Mouse (Mus musculus) stomach, embryonic 16.5 days (tissue): ENCODE results near the gene Cldn13. TPM values are rescaled to one million over a fixed set of nuclear protein-coding genes. Genes with fewer than 3 reads are reported as not detected.
A peak's percentile ranks its signal among the peaks of the same experiment; 100 is the strongest.
"Not testable (repeated sequence)": the region's sequence is repeated elsewhere in the genome, so short reads cannot be mapped to it uniquely, and the experiment has no call there.

ENCODE experiments used
- ATAC-seq: fragments of 200-750 bp; cut with Nextera tagmentation; 2 replicates; pipeline ENCODE4 v1.8.0; 2017; ENCODE audit warnings: moderate number of reproducible peaks, moderate TSS enrichment; ENCODE audit not compliant: insufficient read depth, low FRiP score
- H3K27ac ChIP-seq: fragments of 300-500 bp; sonication (generic); 2 replicates; pipeline ENCODE4 v1.5.1; 2014; ENCODE audit warnings: low read length
- H3K27me3 ChIP-seq: fragments of 300-500 bp; sonication (generic); 2 replicates; pipeline ENCODE4 v1.6.1; 2014; ENCODE audit warnings: low read length, control low read depth, mixed read lengths; ENCODE audit not compliant: control insufficient read depth, insufficient read depth
- H3K36me3 ChIP-seq: fragments of 300-500 bp; sonication (generic); 2 replicates; pipeline ENCODE4 v1.6.1; 2014; ENCODE audit warnings: low read length; ENCODE audit not compliant: control insufficient read depth, insufficient read depth
- H3K4me1 ChIP-seq: fragments of 300-500 bp; sonication (generic); 2 replicates; pipeline ENCODE4 v1.6.1; 2014; ENCODE audit warnings: low read length, control low read depth, mixed read lengths; ENCODE audit not compliant: control insufficient read depth, insufficient read depth
- H3K4me2 ChIP-seq: fragments of 300-500 bp; sonication (generic); 2 replicates; pipeline ENCODE4 v1.6.1; 2014; ENCODE audit warnings: low read depth, low read length, mixed read lengths
- H3K4me3 ChIP-seq: fragments of 300-500 bp; sonication (generic); replicated peaks from 2 replicates; pipeline ENCODE4 v1.5.1; 2014; ENCODE audit warnings: mild to moderate bottlenecking, low read length
- H3K9ac ChIP-seq: fragments of 300-500 bp; sonication (generic); 2 replicates; pipeline ENCODE4 v1.6.1; 2014; ENCODE audit warnings: low read length
- H3K9me3 ChIP-seq: fragments of 300-500 bp; sonication (generic); replicated peaks from 2 replicates; pipeline ENCODE4 v1.6.1; 2016; ENCODE audit warnings: low read length, control low read depth; ENCODE audit not compliant: control insufficient read depth
- WGBS: fragments of 180-500 bp; shearing (Covaris S2); extraction: QIAGEN DNeasy Blood & Tissue Kit; methylation state at CpG from one replicate; pipeline ENCODE4 v1.1.7; 2014; 5-methylcytosine and 5-hydroxymethylcytosine counted together
- polyA plus RNA-seq: library from polyadenylated mRNA; unstranded; fragments of >200 nt; fragmentation: Nextera tagmentation; extraction: Ambion mirVana; gene quantifications from 2 replicates; pipeline ENCODE4 v1.2.1, GENCODE M21; 2015

Gene Cldn13
- polyA plus RNA-seq, 1 experiment from 2014 or later: 13.5 TPM

- H3K9ac ChIP-seq: no peak overlapping the region
- no peak overlapping the region for H3K4me2 ChIP-seq
- no peaks in the 10 kb centered on the region for H3K27me3 ChIP-seq
- H3K36me3 ChIP-seq: no peaks in the 10 kb centered on the region
- no peak overlapping the region for H3K27ac ChIP-seq
- 78% methylated on average over 3 of the region's 3 CpGs for WGBS
- H3K9me3 ChIP-seq: no peaks in the 10 kb centered on the region
- ATAC-seq: no peak
- H3K4me1 ChIP-seq: no peaks in the 10 kb centered on the region
- no peak overlapping the region for H3K4me3 ChIP-seq
Measured at GRCm38 (mm10) chr5:134939069-134939468, 23.7 kb upstream of the Cldn13 start.

- Histone ChIP-seq H3K4me1 (peaks cover 6% of the 10 kb centered on the region; the same call in 1 of the 2 replicates), H3K4me3 (no peak overlapping the region), H3K27me3 (no peaks in the 10 kb centered on the region), H3K9ac (no peak overlapping the region), H3K27ac (peak overlapping the region; percentile 55), H3K4me2 (no peak overlapping the region), H3K36me3 (no peaks in the 10 kb centered on the region), H3K9me3 (no peaks in the 10 kb centered on the region)
- 69% methylated on average over 6 of the region's 6 CpGs for whole genome bisulfite sequencing
- no peak for ATAC-seq
Measured at GRCm38 (mm10) chr5:134936626-134937185, 21.4 kb upstream of the Cldn13 start.

GRCm38 (mm10) chr5:134936051-134936450 is 20.7 kb upstream of the Cldn13 start:
- H3K4me2 ChIP-seq: no peak overlapping the region
- H3K27ac ChIP-seq: peak overlapping the region; percentile 55; the same call in 1 of the 2 replicates
- 88% methylated on average over 6 of the region's 6 CpGs for WGBS

DNA sequence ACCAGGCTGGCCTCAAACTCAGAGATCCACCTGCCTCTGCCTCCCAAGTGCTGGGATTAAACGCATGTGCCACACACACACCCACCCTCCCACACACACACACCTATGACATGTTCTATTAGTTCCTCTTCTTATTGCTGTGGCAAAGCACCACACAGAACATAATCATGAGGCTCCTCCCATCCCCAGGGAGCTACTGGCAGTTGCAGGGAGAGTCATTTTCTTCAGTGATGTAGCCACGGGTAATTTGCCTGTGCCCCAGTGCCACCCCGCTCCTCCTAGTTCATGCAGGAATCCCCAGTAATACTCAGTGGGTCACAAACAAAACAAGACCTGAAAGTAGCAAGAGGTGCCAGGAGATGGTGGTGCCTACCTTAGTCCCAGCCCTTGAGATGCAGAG is 19.3 kb upstream of the Cldn13 start:
- Histone ChIP-seq H3K9ac (no peak overlapping the region), H3K4me1 (peaks cover 6% of the 10 kb centered on the region; the same call in 1 of the 2 replicates), H3K4me3 (no peak overlapping the region), H3K4me2 (no peak overlapping the region), H3K36me3 (no peaks in the 10 kb centered on the region), H3K27ac (no peak overlapping the region), H3K9me3 (no peaks in the 10 kb centered on the region), H3K27me3 (no peaks in the 10 kb centered on the region)
- WGBS: 89% methylated on average over 3 of the region's 3 CpGs
- ATAC-seq: no peak

More at GRCm38 (mm10) chr5:134936051-134936450, 20.7 kb upstream of the Cldn13 start:
- Histone ChIP-seq H3K4me3 (no peak overlapping the region), H3K36me3 (no peaks in the 10 kb centered on the region), H3K27me3 (no peaks in the 10 kb centered on the region), H3K9ac (no peak overlapping the region), H3K4me1 (peaks cover 6% of the 10 kb centered on the region; the same call in 1 of the 2 replicates), H3K9me3 (no peaks in the 10 kb centered on the region)
- no peak for ATAC-seq

DNA sequence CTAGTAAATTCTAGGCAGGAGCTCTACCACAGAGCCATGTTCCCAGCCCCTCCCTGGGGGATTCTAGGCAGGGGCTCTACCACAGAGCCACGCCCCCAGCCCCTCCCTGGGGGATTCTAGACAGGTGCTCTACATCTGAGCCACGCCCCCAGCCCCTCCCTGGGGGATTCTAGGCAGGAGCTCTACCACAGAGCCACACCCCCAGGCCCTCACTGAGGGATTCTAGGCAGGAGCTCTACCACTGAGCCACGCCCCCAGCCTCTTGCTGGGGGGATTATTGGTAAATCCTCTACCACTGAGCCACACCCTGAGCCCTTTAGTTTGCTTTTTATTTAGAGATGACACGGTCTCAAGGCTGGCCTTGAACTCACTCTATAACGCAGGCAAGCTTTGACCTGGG is 18.4 kb upstream of the Cldn13 start:
- not testable (repeated sequence) for H3K36me3 ChIP-seq, ATAC-seq, H3K27ac ChIP-seq, H3K9me3 ChIP-seq, H3K27me3 ChIP-seq, H3K9ac ChIP-seq, H3K4me1 ChIP-seq, H3K4me2 ChIP-seq, H3K4me3 ChIP-seq
- WGBS: 87% methylated on average over 5 of the region's 5 CpGs

- Histone ChIP-seq H3K9ac (no peak overlapping the region), H3K27ac (no peak overlapping the region), H3K4me3 (no peak overlapping the region; the same call in 1 of the 2 replicates), H3K36me3 (no peaks in the 10 kb centered on the region), H3K4me1 (peaks cover 6% of the 10 kb centered on the region; the same call in 1 of the 2 replicates), H3K4me2 (peak overlapping the region; percentile 99; the same call in 1 of the 2 replicates), H3K9me3 (no peaks in the 10 kb centered on the region), H3K27me3 (no peaks in the 10 kb centered on the region)
- WGBS: 86% methylated on average over 8 of the region's 8 CpGs
- ATAC-seq: no peak
Measured at GRCm38 (mm10) chr5:134933281-134933680, 18.0 kb upstream of the Cldn13 start.

DNA sequence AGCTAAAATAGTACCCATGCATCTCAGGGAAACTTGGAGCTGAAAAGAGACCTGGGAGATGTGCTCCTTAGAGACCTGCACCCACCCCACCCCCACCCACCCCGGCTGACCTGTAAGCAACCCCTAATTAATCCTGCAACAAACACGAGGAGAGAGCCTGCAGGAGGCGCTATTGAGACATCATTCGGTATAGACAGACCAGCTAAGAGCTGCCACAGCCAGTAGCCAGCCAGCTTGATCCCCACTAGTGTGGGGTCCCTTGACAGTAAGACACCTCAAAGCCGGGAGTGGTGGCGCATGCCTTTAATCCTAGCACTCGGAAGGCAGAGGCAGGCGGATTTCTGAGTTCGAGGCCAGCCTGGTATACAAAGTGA is 17.6 kb upstream of the Cldn13 start:
- no peaks in the 10 kb centered on the region for H3K27me3 ChIP-seq
- H3K9me3 ChIP-seq: no peaks in the 10 kb centered on the region
- peak overlapping the region; percentile 99 for H3K4me2 ChIP-seq
- H3K4me1 ChIP-seq: peaks cover 6% of the 10 kb centered on the region; the same call in 1 of the 2 replicates
- peak overlapping the region; percentile 79 for H3K4me3 ChIP-seq
- H3K9ac ChIP-seq: peak overlapping the region; percentile 85
- no peaks in the 10 kb centered on the region for H3K36me3 ChIP-seq
- 44% methylated on average over 9 of the region's 9 CpGs for WGBS
- H3K27ac ChIP-seq: peak overlapping the region; percentile 79; the same call in 1 of the 2 replicates
- ATAC-seq: peak; percentile 31; the same call in 1 of the 2 replicates

- Histone ChIP-seq H3K27me3 (no peaks in the 10 kb centered on the region), H3K9me3 (no peaks in the 10 kb centered on the region), H3K36me3 (no peaks in the 10 kb centered on the region), H3K4me2 (peak within 1 kb of the TSS; percentile 99), H3K4me3 (peak within 1 kb of the TSS; percentile 79), H3K4me1 (peaks cover 6% of the 10 kb centered on the region; the same call in 1 of the 2 replicates), H3K27ac (peak within 1 kb of the TSS; percentile 79), H3K9ac (peak within 1 kb of the TSS; percentile 85)
- under 1% methylated on average over 41 of the region's 41 CpGs for WGBS
- ATAC-seq: peak; percentile 93
Measured at GRCm38 (mm10) chr5:134932179-134932902, 17.0 kb upstream of the Cldn13 start, which contains the start of gene Mettl27. Gene Mettl27 (plus strand): TSS chr5:134932368.

GRCm38 (mm10) chr5:134929988-134930387 is 14.7 kb upstream of the Cldn13 start:
- H3K27me3 ChIP-seq: no peaks in the 10 kb centered on the region
- no peak overlapping the region for H3K27ac ChIP-seq
- no peak for ATAC-seq
- 83% methylated on average over 2 of the region's 2 CpGs for WGBS
- H3K4me3 ChIP-seq: no peak overlapping the region
- H3K4me1 ChIP-seq: peaks cover 6% of the 10 kb centered on the region; the same call in 1 of the 2 replicates
- no peak overlapping the region for H3K9ac ChIP-seq
- no peaks in the 10 kb centered on the region for H3K36me3 ChIP-seq
- no peak overlapping the region for H3K4me2 ChIP-seq
- H3K9me3 ChIP-seq: no peaks in the 10 kb centered on the region
